Mouse (Mus musculus): Measurements from ENCODE around the gene Flrt1. TPM values are rescaled to one million over a fixed set of nuclear protein-coding genes. Genes with fewer than 3 reads are reported as not detected.
"Not testable (repeated sequence)": the region's sequence is repeated elsewhere in the genome, so short reads cannot be mapped to it uniquely, and the experiment has no call there.

Gene Flrt1
- polyA plus RNA-seq, 2 experiments from 2014 or later: not detected

DNA sequence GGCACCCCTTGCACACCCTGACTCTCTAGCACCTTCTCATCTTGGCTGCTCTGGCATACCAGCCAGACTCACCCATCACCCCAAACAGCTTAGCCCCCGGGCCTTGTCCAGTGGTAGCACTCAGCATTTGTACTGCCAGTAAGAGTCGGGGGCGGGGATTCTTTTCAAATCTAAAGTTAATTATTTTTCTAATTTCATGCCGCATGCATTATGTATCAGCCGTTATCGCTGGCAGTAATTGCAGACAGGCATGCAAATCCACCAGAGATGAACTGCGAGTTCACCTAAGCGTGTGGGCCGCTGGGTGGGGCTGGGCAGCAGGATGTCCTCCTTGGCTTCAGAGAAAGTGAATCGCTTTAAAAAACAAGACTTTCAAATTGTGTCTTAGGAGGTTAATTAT is 3.5 kb downstream of the Flrt1 start:
- no peak for ATAC-seq

DNA sequence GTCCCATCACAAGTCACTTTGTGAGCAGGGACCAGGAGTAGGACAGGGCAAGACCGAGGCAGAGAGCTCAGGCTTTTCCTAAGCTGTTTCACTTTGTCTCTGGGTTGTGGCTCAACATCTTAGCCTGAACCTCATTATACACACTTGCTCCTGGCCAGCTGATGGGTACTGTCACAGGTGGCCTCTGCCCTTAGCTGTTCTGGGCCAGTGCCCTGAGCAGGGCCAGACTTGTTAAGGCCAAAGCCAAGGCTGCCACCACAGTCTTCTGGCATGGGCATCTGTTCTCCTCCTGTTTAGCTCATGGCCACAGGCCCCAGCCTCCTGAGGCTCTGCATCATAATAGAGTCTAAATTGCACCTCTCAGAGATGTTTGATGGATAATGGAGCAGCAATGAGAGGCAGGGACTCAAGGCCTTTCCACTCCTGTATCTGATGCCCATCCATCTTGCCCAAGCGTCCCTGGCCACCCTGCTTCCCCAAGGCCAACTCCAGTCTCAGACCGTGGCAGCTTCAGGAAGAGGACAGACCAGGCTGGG is 5.8 kb downstream of the Flrt1 start:
- ATAC-seq: no peak

DNA sequence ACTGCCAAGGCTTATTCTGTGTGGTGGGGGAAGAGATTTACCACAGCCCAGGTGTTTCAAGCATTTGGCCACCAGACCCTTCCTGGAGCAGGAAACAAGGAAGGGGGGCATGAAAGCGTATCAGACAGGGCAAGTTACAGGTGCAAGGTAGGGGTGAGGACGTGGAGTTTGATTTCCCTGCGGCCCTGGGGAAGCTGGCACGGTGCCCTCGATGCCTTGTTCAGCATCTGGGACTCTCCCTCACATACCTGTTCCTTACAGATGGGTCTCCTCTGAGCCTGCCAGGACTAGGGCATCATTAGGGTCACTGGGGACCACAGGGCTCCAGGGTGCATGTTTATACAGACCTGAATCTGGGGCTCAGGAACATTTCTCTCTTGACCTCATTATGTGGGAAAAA is 12.8 kb downstream of the Flrt1 start:
- no peak for ATAC-seq

DNA sequence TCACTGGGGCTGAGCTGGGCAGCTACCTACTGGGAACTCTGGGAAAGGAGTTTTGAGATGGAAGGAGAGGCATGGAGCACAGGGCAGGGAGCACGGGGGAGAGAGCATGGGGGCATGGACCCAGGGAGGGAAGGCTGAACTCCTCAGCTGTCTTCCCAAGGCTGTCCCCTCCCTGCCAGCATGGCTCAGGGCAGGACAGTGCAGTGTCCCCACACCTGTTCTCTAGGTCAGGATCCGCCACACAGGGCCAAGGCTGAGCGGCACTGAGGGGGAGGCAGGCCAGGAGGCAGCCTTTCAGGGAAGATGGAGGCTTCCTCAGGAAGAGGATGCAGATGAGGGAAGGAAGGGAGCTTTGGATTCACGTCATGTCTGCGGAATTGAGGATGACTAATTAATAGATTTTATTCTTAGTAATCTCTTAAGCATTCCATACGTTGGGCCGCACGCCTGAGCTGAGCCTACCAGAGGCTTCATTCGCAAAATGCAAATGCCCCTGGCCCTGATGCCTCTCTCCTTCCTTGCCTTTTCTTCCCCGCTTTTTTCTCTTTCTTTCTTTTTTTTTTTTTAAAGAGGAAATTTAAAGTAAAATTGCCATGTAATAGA is 14.0 kb downstream of the Flrt1 start:
- ATAC-seq: no peak

DNA sequence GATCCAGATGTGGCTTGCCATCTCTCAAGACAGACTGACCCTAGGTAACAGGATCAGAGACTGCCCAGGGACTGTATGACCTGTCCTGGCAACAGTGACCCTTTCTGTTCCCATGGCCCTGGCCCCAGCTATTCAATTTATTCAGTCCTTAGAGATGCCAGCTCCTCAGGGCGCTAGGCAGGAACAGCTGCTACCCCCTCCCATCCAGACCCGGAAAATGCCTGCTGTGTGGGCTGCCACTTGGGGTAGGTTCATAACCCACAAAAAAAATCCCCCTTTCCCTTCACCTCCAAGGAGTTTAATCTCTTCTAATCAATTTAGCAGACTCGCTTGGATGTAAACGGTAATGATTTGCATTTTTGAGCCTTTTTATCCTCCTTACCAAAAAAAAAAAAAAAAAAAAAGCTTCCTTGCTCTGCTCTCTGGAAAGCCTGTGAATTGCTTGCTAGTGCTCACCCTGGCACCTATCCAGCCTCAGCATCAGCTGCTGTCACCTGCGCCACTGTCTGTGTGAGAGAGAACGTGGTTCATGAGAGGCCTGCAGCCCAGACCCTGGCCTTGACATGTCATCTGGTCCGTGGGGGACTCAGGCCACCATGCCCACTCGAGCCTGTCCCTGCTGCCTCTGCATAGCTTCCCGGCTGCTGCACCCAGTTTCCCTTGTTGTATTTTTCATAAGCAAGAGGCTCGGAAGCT is 15.0 kb downstream of the Flrt1 start:
- no peak for ATAC-seq

DNA sequence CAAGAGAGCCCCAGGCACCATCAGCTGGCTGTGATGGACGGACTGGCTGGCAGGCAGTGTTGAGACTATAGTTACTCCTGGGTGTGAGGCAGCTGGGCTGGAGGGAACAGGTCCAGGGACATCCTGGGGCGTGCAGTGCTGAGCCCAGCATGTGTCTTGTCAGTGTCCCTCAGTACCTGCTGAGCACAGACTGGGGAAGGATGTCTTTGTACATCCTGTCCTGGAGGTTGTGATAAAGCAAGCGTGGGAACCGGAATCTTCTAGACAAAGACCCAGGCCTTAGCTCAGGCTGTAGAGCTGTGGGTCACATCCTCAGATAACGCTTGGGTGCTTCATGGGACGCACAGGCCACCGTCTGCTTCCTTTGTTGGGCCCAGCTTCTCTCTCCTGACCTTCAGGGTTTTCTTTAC is 15.7 kb downstream of the Flrt1 start:
- no peak for ATAC-seq

DNA sequence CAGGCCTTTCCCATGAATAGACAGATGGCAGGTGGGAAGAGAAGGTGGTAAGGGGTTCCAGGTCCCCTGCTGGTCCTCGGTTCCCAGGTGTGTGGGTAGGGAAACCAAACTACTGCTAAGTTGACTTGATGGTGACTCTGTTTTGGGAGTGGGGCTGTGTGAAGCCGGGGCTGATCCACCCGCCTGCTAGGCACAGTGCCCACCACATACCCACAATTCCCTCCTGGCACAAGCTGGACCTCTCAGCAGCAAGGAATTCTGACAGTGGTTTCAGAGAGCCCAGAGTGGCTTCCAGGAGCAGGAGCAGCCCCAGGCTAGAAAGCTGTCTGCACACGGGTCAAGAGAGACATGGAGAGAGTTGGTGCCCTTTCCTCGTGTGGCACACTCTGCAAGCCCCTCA is 16.5 kb downstream of the Flrt1 start:
- no peak for ATAC-seq

DNA sequence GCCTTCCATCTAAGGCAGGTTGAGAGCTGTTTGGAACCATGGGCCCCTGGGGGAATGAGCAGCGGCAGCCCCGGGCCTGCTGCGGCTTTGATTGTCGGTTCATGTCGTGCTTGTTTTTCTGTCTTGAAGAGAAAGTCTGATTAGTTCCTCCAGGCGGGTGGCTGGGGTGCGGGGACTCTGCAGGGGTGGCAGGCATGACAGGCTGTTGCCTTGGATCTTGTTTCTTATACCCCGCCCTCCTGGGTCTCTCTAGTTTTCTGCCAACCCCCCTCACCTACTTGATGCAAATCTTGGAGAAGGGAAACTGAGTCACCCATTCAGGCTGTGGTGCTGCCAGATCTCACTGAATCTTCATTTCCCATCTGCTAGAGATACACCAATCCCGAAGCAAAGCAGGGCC is 17.0 kb downstream of the Flrt1 start:
- no peak for ATAC-seq

DNA sequence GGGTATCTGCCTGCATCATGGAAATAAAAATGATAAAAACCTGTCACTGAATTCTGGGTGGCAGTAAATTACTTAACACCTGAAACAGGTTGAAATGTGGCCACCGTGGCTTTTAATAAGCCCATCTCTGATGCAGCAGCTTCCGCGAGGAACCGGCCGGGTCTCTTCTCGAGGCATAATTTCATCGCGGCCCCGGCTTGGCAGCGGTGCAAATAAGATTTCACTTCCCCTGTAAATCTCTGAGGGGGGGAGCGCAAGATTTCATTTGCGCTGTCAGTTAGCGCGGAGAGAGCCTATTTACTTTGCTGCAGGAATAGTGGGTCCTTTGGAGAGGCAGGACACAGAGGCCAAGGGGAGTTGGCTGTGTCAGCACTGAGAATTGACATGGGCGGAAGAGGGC is 20.8 kb downstream of the Flrt1 start:
- no peak for ATAC-seq

DNA sequence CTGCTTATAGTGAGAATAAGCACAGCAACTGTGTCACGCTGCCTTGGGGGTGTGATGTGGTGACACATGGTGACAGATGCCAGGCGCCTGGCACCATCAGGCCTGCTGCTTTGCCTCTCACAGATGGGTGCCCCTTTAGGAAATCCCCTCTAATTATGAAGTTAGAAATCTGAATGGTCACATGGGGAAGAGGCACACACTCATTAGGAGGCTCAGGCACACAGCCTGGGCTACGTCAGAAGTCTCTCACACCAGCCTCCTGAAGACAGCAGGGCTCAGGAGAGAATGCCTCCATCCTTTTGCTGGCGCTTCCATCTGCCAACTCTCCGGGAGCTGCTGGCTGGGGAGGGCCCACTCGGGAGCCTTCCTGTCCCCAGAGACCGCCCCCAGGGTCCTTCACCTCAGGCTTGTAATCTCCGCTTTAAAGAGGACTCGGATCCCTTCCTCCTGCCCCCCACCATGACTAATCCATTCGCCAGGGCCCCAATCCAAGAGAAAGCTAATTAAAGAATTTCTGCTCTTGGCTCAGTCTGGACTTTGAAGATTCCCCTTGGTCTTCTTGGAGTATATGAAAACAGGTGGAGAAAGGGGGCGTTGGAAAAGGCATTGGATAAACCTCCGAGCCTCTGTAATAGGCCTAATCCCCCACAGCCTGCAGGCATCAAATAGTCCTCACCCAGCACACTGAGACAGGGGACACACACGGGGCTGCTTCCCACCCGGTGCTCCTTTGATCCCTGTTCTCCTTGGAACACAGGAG is 22.3 kb downstream of the Flrt1 start:
- no peak for ATAC-seq

DNA sequence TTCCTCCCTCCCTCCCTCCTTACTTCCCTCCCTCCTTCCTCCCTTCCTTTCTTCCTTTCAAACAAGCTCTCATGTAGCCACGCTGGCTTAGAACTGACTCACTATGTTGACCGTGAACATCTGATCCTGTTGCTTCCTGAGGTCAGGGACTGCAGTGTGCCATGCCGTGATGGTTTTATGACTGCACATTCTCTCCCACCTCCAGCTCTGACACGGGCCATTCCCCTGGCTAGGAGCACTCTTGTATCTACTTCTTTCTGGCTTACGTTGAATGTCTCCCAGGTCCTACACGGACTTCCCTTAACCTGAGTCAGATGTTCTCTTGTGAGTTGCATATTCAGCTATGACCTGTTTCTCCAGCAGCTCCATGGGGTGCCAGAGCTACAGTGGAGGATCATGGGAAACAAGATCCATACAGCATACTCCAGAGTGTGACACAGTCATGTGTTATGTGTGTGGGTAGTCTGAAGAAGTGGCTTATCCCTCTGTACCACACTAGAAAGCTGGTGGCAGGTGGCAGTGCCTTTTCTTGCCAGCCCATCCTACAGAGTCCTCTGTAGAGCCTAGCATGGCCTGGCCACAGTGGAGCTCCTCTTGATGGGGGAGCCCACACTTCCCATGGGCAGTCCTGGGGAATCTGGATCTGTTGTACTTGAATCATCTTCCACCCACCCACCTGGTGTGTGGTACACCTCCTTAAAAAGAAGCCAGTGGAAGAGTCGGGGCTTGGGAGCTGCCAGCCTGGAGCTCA is 23.8 kb downstream of the Flrt1 start:
- ATAC-seq: no peak

DNA sequence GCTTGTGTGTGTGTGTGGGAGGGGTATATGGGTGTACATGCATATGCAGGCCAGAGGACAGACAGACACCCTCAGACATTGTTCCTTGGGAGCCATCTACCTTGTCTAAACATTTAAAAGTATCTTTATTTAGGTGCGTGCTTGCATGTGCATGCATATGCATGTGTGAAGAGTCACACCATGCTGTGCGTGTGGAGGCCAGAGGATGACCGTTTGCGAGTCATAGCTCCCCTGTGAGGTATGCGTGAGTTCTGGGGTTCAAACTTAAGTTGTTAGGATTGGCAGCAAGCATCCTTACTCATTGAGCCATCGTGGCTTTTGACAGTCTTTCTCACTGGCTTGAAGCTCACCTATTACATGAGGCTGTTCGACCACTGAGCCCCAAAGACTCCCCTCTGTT is 27.3 kb downstream of the Flrt1 start:
- no peak for ATAC-seq

DNA sequence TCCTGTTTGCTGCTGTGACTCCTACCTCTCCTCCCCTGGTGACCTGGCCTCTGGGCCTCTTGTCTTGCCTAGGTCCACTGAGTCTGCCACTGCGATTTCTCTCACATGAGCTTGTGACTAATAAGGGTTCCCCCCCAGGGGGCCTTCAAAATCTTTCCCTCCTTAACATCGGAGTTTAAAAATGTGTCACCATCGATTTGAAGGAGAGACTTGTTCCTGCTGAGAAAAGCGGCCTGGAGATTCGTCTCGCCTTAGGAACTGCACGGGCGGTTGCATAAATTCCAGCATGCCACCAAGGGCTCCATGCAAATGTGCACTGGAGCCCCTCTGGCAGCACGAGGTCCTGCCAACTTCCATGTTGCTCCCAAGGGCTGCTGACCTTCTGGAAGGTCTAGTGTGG is 27.9 kb downstream of the Flrt1 start:
- no peak for ATAC-seq

DNA sequence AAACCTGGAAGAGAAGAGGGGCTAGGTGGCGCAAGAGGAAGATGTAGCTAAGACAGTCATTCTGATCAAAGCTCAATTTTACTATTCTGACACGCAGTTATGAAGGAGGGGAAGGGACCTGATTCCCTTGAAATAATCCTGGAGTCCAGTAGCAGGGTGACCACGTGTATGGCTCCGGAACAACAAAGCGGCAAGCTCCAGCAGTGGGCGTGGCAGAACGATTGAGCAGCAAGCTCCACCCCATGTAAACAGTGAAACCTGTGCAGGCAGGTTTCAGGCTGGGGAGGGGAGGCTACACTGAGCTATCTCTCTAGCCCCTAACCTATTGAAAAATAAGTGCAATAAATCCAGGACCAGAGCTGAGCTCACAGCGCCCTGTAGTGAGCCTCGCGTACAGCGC is 30.2 kb downstream of the Flrt1 start:
- not testable (repeated sequence) for ATAC-seq

DNA sequence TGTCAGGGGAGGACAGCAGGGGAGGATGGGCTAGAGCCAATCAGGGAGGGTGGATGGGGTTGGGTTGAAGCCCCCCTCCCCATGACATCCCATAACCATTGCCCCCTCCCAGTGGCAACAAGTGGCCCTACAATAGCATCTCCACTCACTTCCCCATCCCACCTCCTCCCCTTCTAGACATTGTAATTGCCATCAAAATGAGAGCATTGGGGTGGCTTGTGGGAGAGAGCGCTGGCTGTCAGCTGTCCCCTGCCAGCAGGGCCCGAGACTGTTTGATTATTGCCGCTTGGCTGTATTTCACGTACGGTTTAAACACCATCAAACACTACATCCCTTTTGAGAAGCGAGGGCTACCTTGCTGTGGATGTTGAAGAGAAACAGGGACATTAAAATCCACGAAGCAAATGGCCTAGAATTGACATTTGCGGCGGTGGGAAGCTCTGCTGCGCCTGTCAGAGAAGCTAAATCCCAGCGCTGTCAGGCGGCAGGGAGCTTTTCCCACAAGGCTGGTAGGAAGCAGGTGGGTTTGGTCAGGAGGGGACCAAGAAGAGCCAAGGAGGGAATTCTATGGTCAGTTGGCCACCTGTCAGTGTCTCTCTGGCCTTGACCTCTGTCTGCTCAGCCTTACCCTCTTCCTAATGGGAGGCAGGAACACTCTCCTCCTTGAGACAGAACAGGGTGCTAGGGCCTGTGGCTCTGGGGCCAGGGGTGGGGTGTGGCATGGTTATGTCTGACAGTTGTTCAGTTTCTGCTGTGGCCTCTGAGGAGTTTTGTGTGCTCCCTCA is 31.3 kb downstream of the Flrt1 start:
- no peak for ATAC-seq

DNA sequence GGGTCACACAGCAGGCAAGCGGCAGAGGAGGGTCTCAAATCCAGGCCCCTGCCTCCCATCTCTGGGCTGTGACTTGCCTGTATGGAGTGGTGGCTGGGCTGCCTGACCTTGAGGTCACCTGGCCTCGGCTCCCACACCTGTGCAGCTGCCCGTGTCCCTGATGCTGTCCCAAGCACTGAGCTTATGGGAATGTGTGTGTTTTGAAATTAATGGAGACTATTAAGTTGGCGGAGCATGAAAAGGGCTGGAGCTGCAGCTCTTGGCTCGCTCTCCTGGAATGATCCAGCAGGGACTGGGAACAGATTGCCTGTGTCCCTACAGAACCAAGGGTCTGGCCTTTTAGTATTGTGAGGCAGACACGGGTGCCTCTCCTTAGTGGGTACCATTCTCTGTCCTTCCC is 33.3 kb downstream of the Flrt1 start:
- no peak for ATAC-seq

DNA sequence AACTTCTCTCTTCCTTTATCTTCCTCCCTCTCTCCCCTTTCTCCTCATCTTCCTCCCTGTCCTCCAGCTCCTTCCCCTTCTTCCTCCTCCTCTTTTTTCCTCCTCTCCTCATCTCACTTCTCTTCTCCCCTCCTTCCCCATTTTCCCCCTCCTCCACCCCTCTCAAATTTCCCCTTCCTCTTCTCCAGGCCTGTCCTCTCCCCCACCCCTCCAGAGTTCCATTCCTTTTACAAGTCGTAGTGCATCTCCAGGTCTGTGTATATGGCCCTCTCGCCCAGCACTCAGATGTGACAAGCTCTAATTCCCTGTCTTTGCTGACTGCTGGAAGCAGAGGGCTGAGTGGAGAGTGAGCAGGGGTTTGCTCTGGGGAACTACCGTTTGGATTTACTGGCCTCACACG is 34.8 kb downstream of the Flrt1 start:
- ATAC-seq: no peak

DNA sequence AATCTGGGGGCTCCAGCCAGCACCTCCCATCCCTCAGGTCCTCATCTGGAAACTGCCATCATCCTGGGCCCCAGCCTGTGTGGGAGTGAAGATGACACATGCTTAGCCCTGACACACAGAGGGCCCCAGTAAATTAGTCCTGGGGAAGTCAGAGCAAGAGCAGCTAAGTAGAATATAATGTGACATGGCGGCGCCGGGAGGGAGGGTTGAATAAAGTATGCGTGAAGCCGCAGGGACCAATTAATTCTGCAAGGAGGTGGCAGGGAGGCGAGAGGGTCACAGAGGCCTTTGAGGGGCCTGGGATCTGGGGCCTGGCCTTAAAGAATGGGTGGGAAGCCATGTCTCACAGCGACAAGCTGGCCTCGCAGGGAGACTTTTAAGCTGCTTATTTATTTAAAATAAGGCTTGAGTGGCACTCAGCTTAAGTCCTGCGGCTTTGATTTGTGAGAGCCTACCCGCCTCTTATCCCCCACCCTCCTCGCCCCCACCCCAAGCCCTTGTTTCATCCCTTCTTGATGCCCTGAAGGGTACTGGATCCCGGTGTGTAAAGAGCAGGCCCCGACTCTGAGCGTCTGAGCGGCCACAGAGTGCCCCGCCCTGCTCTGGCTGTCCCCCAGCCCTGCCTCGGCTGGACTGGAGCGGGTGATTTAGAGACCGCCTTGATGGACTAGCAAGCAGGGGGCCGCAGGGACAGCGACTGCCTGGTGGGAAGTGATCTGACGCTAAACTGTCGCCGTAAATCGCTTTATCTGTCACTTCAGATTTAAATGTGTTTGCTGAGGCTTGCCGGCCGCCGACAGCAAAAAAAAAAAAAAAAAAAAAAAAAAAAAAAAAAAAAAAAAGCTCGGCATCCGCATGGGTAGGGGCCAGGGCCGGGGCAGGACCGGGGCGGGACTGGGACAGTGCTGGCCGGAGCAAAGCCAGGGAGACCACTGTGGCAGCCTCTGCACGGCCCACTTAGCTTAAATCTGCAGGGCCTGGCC is 35.5 kb downstream of the Flrt1 start:
- ATAC-seq: no peak

DNA sequence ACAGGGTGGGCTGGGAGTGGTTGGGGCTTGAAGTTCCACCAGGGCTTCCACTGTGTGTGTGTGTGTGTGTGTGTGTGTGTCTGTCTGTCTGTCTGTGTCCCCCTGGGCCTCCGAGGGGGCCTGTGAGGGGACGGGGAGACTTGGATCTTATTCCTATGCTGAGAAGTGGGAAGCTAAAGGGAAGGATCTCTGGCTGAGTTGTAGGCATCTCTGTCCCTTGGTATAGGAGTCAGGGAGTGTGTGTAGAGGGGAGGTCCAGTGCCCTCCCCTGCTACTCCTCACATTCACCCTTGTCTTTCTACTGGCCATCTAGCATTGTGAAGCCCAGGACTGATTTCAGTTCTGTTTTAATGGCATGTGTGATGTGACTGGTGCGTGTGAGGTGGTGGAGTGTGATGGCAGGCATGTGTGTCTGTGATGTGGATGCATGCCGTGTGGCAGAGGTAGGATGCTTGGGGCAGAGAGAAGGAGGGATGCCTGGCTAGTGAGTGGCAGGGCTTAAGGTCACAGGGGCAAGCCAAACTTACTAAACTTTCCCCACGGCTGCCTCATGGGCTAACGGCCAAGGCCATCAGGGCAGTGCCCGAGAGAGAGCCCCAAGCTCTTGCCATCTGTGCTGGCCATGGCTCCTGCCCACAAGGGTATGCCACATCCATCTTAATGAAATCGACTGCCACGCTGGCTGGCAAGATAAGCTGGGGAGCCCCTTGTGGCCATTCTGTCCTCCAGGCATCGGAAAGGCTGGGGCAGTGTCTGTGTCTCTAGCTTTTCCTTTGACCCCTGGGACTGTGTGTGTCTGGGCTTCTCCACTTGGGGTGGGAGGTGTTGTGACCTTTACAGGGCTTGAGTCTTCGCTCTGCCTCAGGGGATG is 36.6 kb downstream of the Flrt1 start:
- ATAC-seq: no peak

DNA sequence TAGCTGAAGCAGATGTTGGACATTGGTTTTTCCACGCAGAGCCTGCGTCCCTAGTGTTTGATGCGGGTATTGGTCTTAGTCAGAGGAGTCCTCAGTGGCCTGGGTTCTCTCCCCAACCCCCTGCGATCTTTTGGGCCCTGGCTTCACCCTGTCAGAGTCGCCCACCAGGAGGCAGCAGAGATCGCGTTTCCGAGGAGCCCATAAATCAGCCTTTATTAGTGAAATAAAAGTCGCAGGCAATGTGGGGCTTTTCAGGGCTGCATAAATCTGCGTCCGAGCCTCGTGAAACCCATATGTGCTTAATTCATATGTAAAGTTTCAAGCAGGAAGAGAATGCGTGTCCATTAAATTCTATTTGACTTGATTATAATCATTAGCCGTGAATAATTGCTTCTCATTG is 37.4 kb downstream of the Flrt1 start:
- ATAC-seq: peak; percentile 40
